Mouse (Mus musculus): ENCODE data around the gene Syngr4.

DNA sequence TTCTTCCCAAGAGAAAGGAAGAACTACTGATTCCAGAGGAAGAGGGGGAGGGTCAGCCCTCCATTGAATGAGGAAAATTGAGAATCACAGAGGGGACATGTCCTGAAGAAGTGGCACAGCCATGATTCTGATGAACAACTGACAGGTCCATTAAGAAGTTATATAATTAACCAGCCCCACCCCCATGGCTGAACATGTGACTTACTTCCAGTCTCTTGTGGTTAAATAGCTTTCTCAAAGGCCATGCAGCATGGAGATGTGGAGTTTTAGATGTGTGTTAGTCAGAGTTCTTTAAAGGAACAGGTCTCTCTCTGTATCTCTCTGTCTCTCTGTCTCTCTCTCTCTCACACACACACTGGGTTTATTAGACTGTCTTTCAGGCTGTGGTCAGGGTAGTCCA lies 11.9 kb upstream of the Syngr4 start:
- TF ChIP-seq CTCF (IDR thresholded peaks at IDR 0.05; ENCODE audit: low read depth) (no peak), EP300 (optimal IDR thresholded peaks at IDR 0.05) (no peak)
